Mouse (Mus musculus): Measurements from ENCODE around the gene 4930556J24Rik. TPM values are rescaled to one million over a fixed set of nuclear protein-coding genes. Genes with fewer than 3 reads are reported as not detected.
A peak's percentile ranks its signal among the peaks of the same experiment; 100 is the strongest.
"Not testable (repeated sequence)": the region's sequence is repeated elsewhere in the genome, so short reads cannot be mapped to it uniquely, and the experiment has no call there.

The 4930556J24Rik gene
- polyA plus RNA-seq, 1 experiment from 2014 or later = 0.26 TPM

GRCm38 (mm10) chr11:3969837-3970236 is 6.7 kb downstream of the 4930556J24Rik start:
- H3K9me3 ChIP-seq = no peaks in the 10 kb centered on the region
- H3K36me3 ChIP-seq = peaks cover 67% of the 10 kb centered on the region
- ATAC-seq (ENCODE audit: low FRiP score, low read depth) = no peak
- H3K4me2 ChIP-seq (replicated peaks) = no peak overlapping the region
- peaks cover 10% of the 10 kb centered on the region for H3K4me1 ChIP-seq
- no peak overlapping the region for H3K27ac ChIP-seq (replicated peaks)
- WGBS = 81% methylated on average over 3 of the region's 3 CpGs
- no peak overlapping the region for H3K9ac ChIP-seq (replicated peaks)
- H3K27me3 ChIP-seq = no peaks in the 10 kb centered on the region
- no peak overlapping the region for H3K4me3 ChIP-seq

GRCm38 (mm10) chr11:3964416-3965172 is 12.0 kb downstream of the 4930556J24Rik start:
- Histone ChIP-seq H3K27me3 (0 out of 2 replicates have a peak, but pooled peaks cover 6% of the 10 kb centered on the region), H3K27ac (replicated peaks) (no peak overlapping the region), H3K4me1 (peaks cover 16% of the 10 kb centered on the region), H3K4me2 (replicated peaks) (peak overlapping the region; percentile 90), H3K4me3 (peak overlapping the region; percentile 89), H3K9ac (replicated peaks) (peak overlapping the region; percentile 76), H3K36me3 (peaks cover 14% of the 10 kb centered on the region), H3K9me3 (no peaks in the 10 kb centered on the region)
- ATAC-seq (ENCODE audit: low FRiP score, low read depth) = no peak
- WGBS = 15% methylated on average over 11 of the region's 11 CpGs

GRCm38 (mm10) chr11:3963610-3964415 is 12.8 kb downstream of the 4930556J24Rik start, which contains the start of gene Pes1:
TSS of gene Pes1 (plus strand) at chr11:3963975.
- peak; percentile 94 for ATAC-seq (ENCODE audit: low FRiP score, low read depth)
- H3K4me1 ChIP-seq = peaks cover 16% of the 10 kb centered on the region
- peak within 1 kb of the TSS; percentile 54 for H3K27ac ChIP-seq (replicated peaks)
- no peaks in the 10 kb centered on the region for H3K9me3 ChIP-seq
- H3K4me2 ChIP-seq (replicated peaks) = peak within 1 kb of the TSS; percentile 90
- peak within 1 kb of the TSS; percentile 89 for H3K4me3 ChIP-seq
- H3K9ac ChIP-seq (replicated peaks) = peak within 1 kb of the TSS; percentile 76
- peaks cover 7% of the 10 kb centered on the region for H3K36me3 ChIP-seq
- 0 out of 2 replicates have a peak, but pooled peaks cover 6% of the 10 kb centered on the region for H3K27me3 ChIP-seq
- under 1% methylated on average over 31 of the region's 31 CpGs for WGBS

- Histone ChIP-seq H3K4me2 (replicated peaks) (peak overlapping the region; percentile 90), H3K36me3 (peaks cover 1% of the 10 kb centered on the region), H3K9ac (replicated peaks) (0 out of 2 replicates have a peak overlapping the region, but pooled peaks have one; percentile 76), H3K4me3 (peak overlapping the region; percentile 89), H3K27ac (replicated peaks) (peak overlapping the region; percentile 54), H3K27me3 (0 out of 2 replicates have a peak, but pooled peaks cover 6% of the 10 kb centered on the region), H3K4me1 (peaks cover 16% of the 10 kb centered on the region), H3K9me3 (no peaks in the 10 kb centered on the region)
- 76% methylated on average over 10 of the region's 10 CpGs for WGBS
- peak; percentile 23 for ATAC-seq (ENCODE audit: low FRiP score, low read depth)
These were observed 13.4 kb downstream of the 4930556J24Rik start for GRCm38 (mm10) chr11:3963155-3963554.

- WGBS = 65% methylated on average over 3 of the region's 3 CpGs
- Histone ChIP-seq H3K4me3 (no peak overlapping the region), H3K4me2 (replicated peaks) (no peak overlapping the region), H3K4me1 (peaks cover 16% of the 10 kb centered on the region), H3K27me3 (0 out of 2 replicates have a peak, but pooled peaks cover 6% of the 10 kb centered on the region), H3K27ac (replicated peaks) (no peak overlapping the region), H3K9me3 (no peaks in the 10 kb centered on the region), H3K9ac (replicated peaks) (no peak overlapping the region), H3K36me3 (no peaks in the 10 kb centered on the region)
- ATAC-seq (ENCODE audit: low FRiP score, low read depth) = no peak
These were observed 14.8 kb downstream of the 4930556J24Rik start for GRCm38 (mm10) chr11:3961761-3962160.

- ATAC-seq (ENCODE audit: low FRiP score, low read depth) = no peak
- Histone ChIP-seq H3K4me3 (no peak overlapping the region), H3K4me1 (peaks cover 13% of the 10 kb centered on the region), H3K9me3 (no peaks in the 10 kb centered on the region), H3K36me3 (no peaks in the 10 kb centered on the region), H3K9ac (replicated peaks) (no peak overlapping the region), H3K27ac (replicated peaks) (no peak overlapping the region), H3K4me2 (replicated peaks) (no peak overlapping the region), H3K27me3 (0 out of 2 replicates have a peak, but pooled peaks cover 6% of the 10 kb centered on the region)
- WGBS = 54% methylated on average over 2 of the region's 2 CpGs
These were observed 15.7 kb downstream of the 4930556J24Rik start for GRCm38 (mm10) chr11:3960901-3961300.

GRCm38 (mm10) chr11:3955371-3955770 is 21.2 kb downstream of the 4930556J24Rik start:
- not testable (repeated sequence) for H3K9ac ChIP-seq (replicated peaks); ATAC-seq (ENCODE audit: low FRiP score, low read depth); H3K9me3 ChIP-seq; H3K27ac ChIP-seq (replicated peaks); H3K27me3 ChIP-seq; H3K4me2 ChIP-seq (replicated peaks); H3K4me1 ChIP-seq; H3K4me3 ChIP-seq; H3K36me3 ChIP-seq
- WGBS = 79% methylated on average over 4 of the region's 4 CpGs

GRCm38 (mm10) chr11:3954876-3955275 is 21.7 kb downstream of the 4930556J24Rik start:
- H3K36me3 ChIP-seq; H3K27me3 ChIP-seq; H3K9me3 ChIP-seq; H3K4me2 ChIP-seq (replicated peaks); H3K9ac ChIP-seq (replicated peaks); H3K4me3 ChIP-seq; ATAC-seq (ENCODE audit: low FRiP score, low read depth); H3K4me1 ChIP-seq; H3K27ac ChIP-seq (replicated peaks): not testable (repeated sequence)
- 77% methylated on average over 5 of the region's 5 CpGs for WGBS

- Histone ChIP-seq H3K4me3 (no peak overlapping the region), H3K9ac (replicated peaks) (no peak overlapping the region), H3K36me3 (no peaks in the 10 kb centered on the region), H3K27me3 (peaks cover 4% of the 10 kb centered on the region; the same call in 1 of the 2 replicates), H3K27ac (replicated peaks) (no peak overlapping the region), H3K4me1 (no peaks in the 10 kb centered on the region), H3K9me3 (no peaks in the 10 kb centered on the region), H3K4me2 (replicated peaks) (no peak overlapping the region)
- ATAC-seq (ENCODE audit: low FRiP score, low read depth) = no peak
- WGBS = 19% methylated on average over 1 of the region's 1 CpGs
These were observed 30.2 kb downstream of the 4930556J24Rik start for GRCm38 (mm10) chr11:3946386-3946785.

GRCm38 (mm10) chr11:3941371-3941770 is 35.2 kb downstream of the 4930556J24Rik start:
- 83% methylated on average over 7 of the region's 7 CpGs for WGBS
- Histone ChIP-seq H3K27me3 (peaks cover 4% of the 10 kb centered on the region; the same call in 1 of the 2 replicates), H3K36me3 (no peaks in the 10 kb centered on the region), H3K9me3 (no peaks in the 10 kb centered on the region), H3K27ac (replicated peaks) (no peak overlapping the region), H3K4me2 (replicated peaks) (no peak overlapping the region), H3K4me1 (no peaks in the 10 kb centered on the region), H3K9ac (replicated peaks) (no peak overlapping the region), H3K4me3 (no peak overlapping the region)
- ATAC-seq (ENCODE audit: low FRiP score, low read depth) = no peak

- ATAC-seq (ENCODE audit: low FRiP score, low read depth) = no peak
- 84% methylated on average over 13 of the region's 13 CpGs for WGBS
- Histone ChIP-seq H3K4me3 (no peak overlapping the region), H3K27ac (replicated peaks) (no peak overlapping the region), H3K27me3 (no peaks in the 10 kb centered on the region; the same call in 1 of the 2 replicates), H3K9ac (replicated peaks) (no peak overlapping the region), H3K4me1 (no peaks in the 10 kb centered on the region), H3K4me2 (replicated peaks) (no peak overlapping the region), H3K9me3 (no peaks in the 10 kb centered on the region), H3K36me3 (no peaks in the 10 kb centered on the region)
These were observed 39.2 kb downstream of the 4930556J24Rik start for GRCm38 (mm10) chr11:3937321-3937874.

All from midbrain, embryonic 12.5 days (tissue).